In the genomic region with DNA sequence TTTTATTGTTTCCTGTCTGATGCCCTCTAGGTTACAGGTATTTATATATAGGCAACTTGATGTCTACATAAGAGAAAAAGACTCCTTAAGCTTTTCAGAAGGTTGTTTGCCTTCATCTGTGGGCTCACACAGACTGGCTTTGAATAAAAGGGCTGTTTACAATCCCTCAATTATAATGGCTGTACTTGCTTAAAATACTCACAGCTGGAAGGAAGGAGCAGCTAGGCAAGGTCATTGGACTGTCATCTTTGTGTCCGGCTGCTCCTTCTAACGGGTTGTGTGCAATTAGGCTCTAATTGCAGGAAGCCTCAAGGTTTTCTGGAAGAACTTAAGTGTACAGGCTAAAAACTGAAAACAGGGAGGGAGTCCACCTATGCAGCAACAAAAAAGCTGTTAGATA, we compare ENCODE assay signal across 29 mouse cellular contexts.
A peak's percentile ranks its signal among the peaks of the same experiment; 100 is the strongest.
DNase-seq lines count a peak whose midpoint lies in the region; ATAC-seq lines count a peak whose summit lies in the region.
"Had no signal": no experiment of that assay in that cellular context is flagged by ENCODE, and none has a peak within 500 bp of the region (broad histone marks: within the 10 kb centered on the region; RNA-seq: fewer than 3 reads in every experiment).

No protein-coding gene starts in this region.

- H3K27ac ChIP-seq in intestine, embryonic 14.5 days (ENCODE audit: low read depth) = no peak overlapping the region
- H3K27ac ChIP-seq in intestine, embryonic 15.5 days = no peak overlapping the region
- peak overlapping the region; percentile 74; the same call in 1 of the 2 replicates for H3K27ac ChIP-seq in embryonic facial prominence, embryonic 10.5 days (replicated peaks)
- H3K27ac ChIP-seq: forebrain, embryonic 10.5 days; forebrain, embryonic 13.5 days; heart, adult 2 months; heart, embryonic 10.5 days; heart, embryonic 13.5 days; hindbrain, embryonic 12.5 days; hindbrain, embryonic 15.5 days had no signal

- 17% methylated on average over 2 of the region's 2 CpGs for WGBS in intestine, embryonic 14.5 days
- WGBS in intestine, embryonic 15.5 days = 14% methylated on average over 2 of the region's 2 CpGs
- WGBS in embryonic facial prominence, embryonic 10.5 days = 13% methylated on average over 2 of the region's 2 CpGs

- H3K4me1 ChIP-seq in intestine, embryonic 14.5 days (replicated peaks; ENCODE audit: control insufficient read depth, insufficient read depth, low read length) = 0 out of 2 replicates have a peak, but pooled peaks cover 4% of the 10 kb centered on the region
- no peaks in the 10 kb centered on the region for H3K4me1 ChIP-seq in intestine, embryonic 15.5 days (replicated peaks)
- H3K4me1 ChIP-seq in embryonic facial prominence, embryonic 10.5 days = peaks cover 22% of the 10 kb centered on the region
- H3K4me1 ChIP-seq: hindbrain, embryonic 15.5 days had no signal

- no peak overlapping the region for H3K4me2 ChIP-seq in intestine, embryonic 14.5 days (ENCODE audit: low read length)
- H3K4me2 ChIP-seq in intestine, embryonic 15.5 days (replicated peaks) = no peak overlapping the region
- H3K4me2 ChIP-seq: forebrain, embryonic 13.5 days; heart, embryonic 13.5 days; hindbrain, embryonic 12.5 days; hindbrain, embryonic 15.5 days had no signal

- H3K9me3 ChIP-seq in intestine, embryonic 14.5 days (ENCODE audit: control insufficient read depth, low read length) = no peaks in the 10 kb centered on the region
- H3K9me3 ChIP-seq in intestine, embryonic 15.5 days = no peaks in the 10 kb centered on the region
- H3K9me3 ChIP-seq in embryonic facial prominence, embryonic 10.5 days = peaks cover 6% of the 10 kb centered on the region; the same call in 1 of the 2 replicates
- H3K9me3 ChIP-seq: forebrain, embryonic 10.5 days; forebrain, embryonic 13.5 days; G1E; heart, embryonic 10.5 days; heart, embryonic 13.5 days; hindbrain, embryonic 12.5 days; hindbrain, embryonic 15.5 days had no signal

- peak; percentile 35 for DNase-seq in embryo, embryonic 10 days (ENCODE audit: low spot score)
- no peak for DNase-seq in embryo, embryonic 9.5 days (ENCODE audit: extremely low spot score)
- DNase-seq in intestine, embryonic 14.5 days (ENCODE audit: low spot score) = peak; percentile 35
- DNase-seq in ES-CJ7 (ENCODE audit: low read depth, low spot score) = peak; percentile 46
- peak; percentile 23 for DNase-seq in embryonic facial prominence, embryonic 10.5 days (ENCODE audit: low spot score)
- no peak for DNase-seq in adrenal gland, postnatal 14 days
- DNase-seq in thymus, adult 18-20 months = no peak
- DNase-seq: adrenal gland, adult 8-10 months; adrenal gland, postnatal 36 days; cerebellum, adult 18-20 months; cerebellum, adult 9-10 months; cerebellum, postnatal 14 days; gastrocnemius, postnatal 10 days; gastrocnemius, postnatal 36 days; heart, adult 2 months; heart, postnatal 14 days; heart, postnatal 4 days had no signal

- ATAC-seq in intestine, embryonic 14.5 days (replicated peaks; ENCODE audit: low FRiP score, low TSS enrichment, low read depth) = no peak
- ATAC-seq in intestine, embryonic 15.5 days = no peak
- ATAC-seq: activated CD4-positive, CD25-positive, alpha-beta regulatory T cell, adult 4 months; forebrain, embryonic 13.5 days; forebrain, embryonic 16.5 days; intestine, postnatal 0 days; Patski had no signal

- no peak overlapping the region for H3K9ac ChIP-seq in intestine, embryonic 14.5 days (ENCODE audit: low read length)
- H3K9ac ChIP-seq in intestine, embryonic 15.5 days = no peak overlapping the region
- H3K9ac ChIP-seq: forebrain, embryonic 13.5 days; heart, embryonic 13.5 days; hindbrain, embryonic 12.5 days; hindbrain, embryonic 15.5 days had no signal

- H3K4me3 ChIP-seq in intestine, embryonic 14.5 days (ENCODE audit: low read depth, low read length) = no peak overlapping the region
- H3K4me3 ChIP-seq in intestine, embryonic 15.5 days (replicated peaks) = no peak overlapping the region
- H3K4me3 ChIP-seq in embryonic facial prominence, embryonic 10.5 days = no peak overlapping the region
- H3K4me3 ChIP-seq: forebrain, embryonic 10.5 days; forebrain, embryonic 13.5 days; heart, adult 2 months; heart, embryonic 10.5 days; heart, embryonic 13.5 days; hindbrain, embryonic 12.5 days; hindbrain, embryonic 15.5 days had no signal

- no peaks in the 10 kb centered on the region for H3K27me3 ChIP-seq in intestine, embryonic 14.5 days (replicated peaks; ENCODE audit: control insufficient read depth, insufficient read depth, low read length)
- H3K27me3 ChIP-seq in intestine, embryonic 15.5 days (replicated peaks) = no peaks in the 10 kb centered on the region
- H3K27me3 ChIP-seq in embryonic facial prominence, embryonic 10.5 days (replicated peaks; ENCODE audit: low read depth, poor library complexity, severe bottlenecking) = no peaks in the 10 kb centered on the region
- H3K27me3 ChIP-seq: forebrain, embryonic 13.5 days; heart, embryonic 13.5 days; hindbrain, embryonic 12.5 days; hindbrain, embryonic 15.5 days had no signal

- H3K36me3 ChIP-seq in intestine, embryonic 14.5 days (ENCODE audit: control insufficient read depth, insufficient read depth, low read length) = no peaks in the 10 kb centered on the region
- no peaks in the 10 kb centered on the region for H3K36me3 ChIP-seq in intestine, embryonic 15.5 days
- no peaks in the 10 kb centered on the region for H3K36me3 ChIP-seq in embryonic facial prominence, embryonic 10.5 days (replicated peaks)
- H3K36me3 ChIP-seq: forebrain, embryonic 10.5 days; G1E; heart, embryonic 10.5 days; heart, embryonic 13.5 days; hindbrain, embryonic 12.5 days; hindbrain, embryonic 15.5 days had no signal

Comparison
In these comparisons a context has a peak if more than half of its experiments do, and no peak if none do; other contexts are left out.
1. DNase-seq: peak in embryo, embryonic 10 days (single experiment), intestine, embryonic 14.5 days (single experiment), ES-CJ7 (single experiment) and embryonic facial prominence, embryonic 10.5 days (single experiment); none in embryo, embryonic 9.5 days (single experiment), adrenal gland, postnatal 14 days (single experiment) and thymus, adult 18-20 months (0 of 2).